Mouse (Mus musculus) WW6 (cell line): Measurements from ENCODE around the gene Vmn2r90.
A peak's percentile ranks its signal among the peaks of the same experiment; 100 is the strongest.
"Not testable (repeated sequence)": the region's sequence is repeated elsewhere in the genome, so short reads cannot be mapped to it uniquely, and the experiment has no call there.

Source experiments
- DNase-seq: peaks from one replicate; pipeline ENCODE4 v3.0.0-alpha.2; 2013; ENCODE audit warnings: low read depth, low spot score

Gene Vmn2r90

GRCm38 (mm10) chr17:17703447-17703846 lies at the start of gene Vmn2r90:
Gene Vmn2r90, plus strand, starts transcription at chr17:17703747.
- DNase-seq: no peak

GRCm38 (mm10) chr17:17654997-17655828 lies 48.3 kb upstream of the Vmn2r90 start:
- no peak for DNase-seq

GRCm38 (mm10) chr17:17655829-17656176 lies 47.7 kb upstream of the Vmn2r90 start:
- no peak for DNase-seq

- DNase-seq: no peak
Observed at GRCm38 (mm10) chr17:17678781-17679180, 24.8 kb upstream of the Vmn2r90 start.

GRCm38 (mm10) chr17:17690659-17691058 lies 12.9 kb upstream of the Vmn2r90 start:
- DNase-seq: no peak

GRCm38 (mm10) chr17:17732396-17732795 lies 28.8 kb downstream of the Vmn2r90 start:
- not testable (repeated sequence) for DNase-seq

GRCm38 (mm10) chr17:17738635-17739034 lies 35.1 kb downstream of the Vmn2r90 start:
- DNase-seq: no peak

- DNase-seq: peak; percentile 20
Observed at GRCm38 (mm10) chr17:17739300-17739699, 35.8 kb downstream of the Vmn2r90 start.

- DNase-seq: peak; percentile 38
Observed at GRCm38 (mm10) chr17:17739936-17740335, 36.4 kb downstream of the Vmn2r90 start.

- not testable (repeated sequence) for DNase-seq
Observed at GRCm38 (mm10) chr17:17741516-17741915, 38.0 kb downstream of the Vmn2r90 start.

GRCm38 (mm10) chr17:17749371-17749770 lies 45.8 kb downstream of the Vmn2r90 start:
- DNase-seq: peak; percentile 31

- no peak for DNase-seq
Observed at GRCm38 (mm10) chr17:17762614-17763293, 59.2 kb downstream of the Vmn2r90 start.

GRCm38 (mm10) chr17:17764206-17764605 lies 60.7 kb downstream of the Vmn2r90 start:
- no peak for DNase-seq

GRCm38 (mm10) chr17:17766481-17766880 lies 62.9 kb downstream of the Vmn2r90 start:
- peak; percentile 13 for DNase-seq
